Mouse (Mus musculus): Measurements from ENCODE around the gene Cldn4. TPM values are rescaled to one million over a fixed set of nuclear protein-coding genes. Genes with fewer than 3 reads are reported as not detected.

Cldn4 gene
- total and polyA plus RNA-seq, 3 experiments: 0.17 to 0.51 TPM; not detected in 1

GRCm38 (mm10) chr5:134992566-134992965 lies 45.8 kb upstream of the Cldn4 start:
- dilution Hi-C loops (cut with MboI; ENCODE audit: extremely low pct_ligation_motif_present, extremely low pct_unique_long_range_greater_than_20kb, low sequenced_read_pairs): no loop called here
- no peaks in the 10 kb centered on the region for H3K9me3 ChIP-seq (replicated peaks; ENCODE audit: low read length)
- H3K4me2 ChIP-seq (ENCODE audit: insufficient read depth, low read depth, poor library complexity, severe bottlenecking): no peak overlapping the region
- H3K4me3 ChIP-seq (replicated peaks in 1 of 3; ENCODE audit: low read depth in 2 of 3, low read length in 2 of 3, poor library complexity in 1 of 3): no peak overlapping the region
- no peak overlapping the region for H3K27ac ChIP-seq (ENCODE audit: insufficient read depth, low read depth)
- H3K36me3 ChIP-seq (replicated peaks in 1 of 2; ENCODE audit: control insufficient read depth in 1 of 2, insufficient read depth in 1 of 2, low read length in 1 of 2): no peaks in the 10 kb centered on the region
- in situ Hi-C loops (cut with MboI; ENCODE audit: low pct_ligation_motif_present, low pct_unique_long_range_greater_than_20kb, low sequenced_read_pairs): no loop called here
- TF ChIP-seq ZMIZ1 (IDR thresholded peaks at IDR 0.05; ENCODE audit: low read depth, low read length) (no peak), ZC3H11A (IDR thresholded peaks at IDR 0.05; ENCODE audit: low read depth, low read length) (no peak), CTCF (conservative IDR thresholded peaks at IDR 0.05 in 1 of 2, IDR thresholded peaks at IDR 0.05 in 1 of 2; ENCODE audit: low read depth in 2 of 2, low read length in 2 of 2) (no peak)
- H3K4me1 ChIP-seq (ENCODE audit: control insufficient read depth in 1 of 2, insufficient read depth in 2 of 2): 0 out of 4 replicates have a peak, but pooled peaks cover 0 to 3% of the 10 kb centered on the region in 2 experiments
- no peaks in the 10 kb centered on the region for H3K79me2 ChIP-seq (replicated peaks; ENCODE audit: control insufficient read depth, extremely low read depth, insufficient read depth, poor library complexity, severe bottlenecking)
- peaks cover 74% of the 10 kb centered on the region for H3K27me3 ChIP-seq (replicated peaks)
- no peak for DNase-seq (ENCODE audit: extremely low read depth)
- no peak overlapping the region for H3K9ac ChIP-seq (ENCODE audit: insufficient read depth, low read depth)

GRCm38 (mm10) chr5:134989741-134990140 lies 43.0 kb upstream of the Cldn4 start:
- Histone ChIP-seq H3K9ac (ENCODE audit: insufficient read depth, low read depth) (no peak overlapping the region), H3K79me2 (replicated peaks; ENCODE audit: control insufficient read depth, extremely low read depth, insufficient read depth, poor library complexity, severe bottlenecking) (no peaks in the 10 kb centered on the region), H3K4me2 (ENCODE audit: insufficient read depth, low read depth, poor library complexity, severe bottlenecking) (peak overlapping the region; percentile 24; the same call in 1 of the 2 replicates), H3K27ac (ENCODE audit: insufficient read depth, low read depth) (no peak overlapping the region), H3K9me3 (replicated peaks; ENCODE audit: low read length) (peaks cover 9% of the 10 kb centered on the region), H3K4me1 (ENCODE audit: control insufficient read depth in 1 of 2, insufficient read depth in 2 of 2) (0 out of 4 replicates have a peak, but pooled peaks cover 0 to 3% of the 10 kb centered on the region in 2 experiments), H3K27me3 (replicated peaks) (peaks cover 59% of the 10 kb centered on the region), H3K4me3 (replicated peaks in 1 of 3; ENCODE audit: low read depth in 2 of 3, low read length in 2 of 3, poor library complexity in 1 of 3) (no peak overlapping the region), H3K36me3 (replicated peaks in 1 of 2; ENCODE audit: control insufficient read depth in 1 of 2, insufficient read depth in 1 of 2, low read length in 1 of 2) (no peaks in the 10 kb centered on the region)
- in situ Hi-C loops (cut with MboI; ENCODE audit: low pct_ligation_motif_present, low pct_unique_long_range_greater_than_20kb, low sequenced_read_pairs) (no loop called here), dilution Hi-C loops (cut with MboI; ENCODE audit: extremely low pct_ligation_motif_present, extremely low pct_unique_long_range_greater_than_20kb, low sequenced_read_pairs) (no loop called here)
- no peak for TF ChIP-seq MXI1 (IDR thresholded peaks at IDR 0.05; ENCODE audit: low read depth, low read length)
- no peak for DNase-seq (ENCODE audit: extremely low read depth)

- H3K4me3 ChIP-seq (replicated peaks in 1 of 3; ENCODE audit: low read depth in 2 of 3, low read length in 2 of 3, poor library complexity in 1 of 3): no peak overlapping the region
- H3K4me2 ChIP-seq (ENCODE audit: insufficient read depth, low read depth, poor library complexity, severe bottlenecking): peak overlapping the region; percentile 24
- H3K36me3 ChIP-seq (replicated peaks in 1 of 2; ENCODE audit: control insufficient read depth in 1 of 2, insufficient read depth in 1 of 2, low read length in 1 of 2): no peaks in the 10 kb centered on the region
- no peak overlapping the region for H3K27ac ChIP-seq (ENCODE audit: insufficient read depth, low read depth)
- TF ChIP-seq EP300 (IDR thresholded peaks at IDR 0.05; ENCODE audit: low read length): peak; percentile 48; the same call in 1 of the 2 replicates
- no peak for TF ChIP-seq SMC3 (IDR thresholded peaks at IDR 0.05; ENCODE audit: low read depth, low read length)
- TF ChIP-seq ZNF384 (IDR thresholded peaks at IDR 0.05; ENCODE audit: low read depth, low read length): no peak
- peak; percentile 80 for TF ChIP-seq IRF4 (IDR thresholded peaks at IDR 0.05; ENCODE audit: low read depth, low read length)
- TF ChIP-seq BHLHE40 (IDR thresholded peaks at IDR 0.05; ENCODE audit: low read depth, low read length): 0 out of 2 replicates have a peak, but pooled peaks have one; percentile 22
- TF ChIP-seq JUND (conservative IDR thresholded peaks at IDR 0.05; ENCODE audit: low read depth, low read length): peak; percentile 41; the same call in 1 of the 2 replicates
- TF ChIP-seq JUN (IDR thresholded peaks at IDR 0.05; ENCODE audit: insufficient read depth, low read depth, low read length): 0 out of 2 replicates have a peak, but pooled peaks have one; percentile 20
- peaks cover 57% of the 10 kb centered on the region for H3K27me3 ChIP-seq (replicated peaks)
- in situ Hi-C loops (cut with MboI; ENCODE audit: low pct_ligation_motif_present, low pct_unique_long_range_greater_than_20kb, low sequenced_read_pairs): no loop called here
- dilution Hi-C loops (cut with MboI; ENCODE audit: extremely low pct_ligation_motif_present, extremely low pct_unique_long_range_greater_than_20kb, low sequenced_read_pairs): no loop called here
- no peaks in the 10 kb centered on the region for H3K79me2 ChIP-seq (replicated peaks; ENCODE audit: control insufficient read depth, extremely low read depth, insufficient read depth, poor library complexity, severe bottlenecking)
- H3K4me1 ChIP-seq (ENCODE audit: control insufficient read depth in 1 of 2, insufficient read depth in 2 of 2): 0 out of 4 replicates have a peak, but pooled peaks cover 0 to 3% of the 10 kb centered on the region in 2 experiments
- no peak for DNase-seq (ENCODE audit: extremely low read depth)
- peaks cover 9% of the 10 kb centered on the region for H3K9me3 ChIP-seq (replicated peaks; ENCODE audit: low read length)
- H3K9ac ChIP-seq (ENCODE audit: insufficient read depth, low read depth): 0 out of 2 replicates have a peak overlapping the region, but pooled peaks have one; percentile 8
Observed at GRCm38 (mm10) chr5:134989166-134989565, 42.4 kb upstream of the Cldn4 start.
